Mouse (Mus musculus): ENCODE measurements around the gene Klhl26. TPM values are rescaled to one million over a fixed set of nuclear protein-coding genes. Genes with fewer than 3 reads are reported as not detected.
"Not testable (repeated sequence)": the region's sequence is repeated elsewhere in the genome, so short reads cannot be mapped to it uniquely, and the experiment has no call there.

Klhl26 gene
- 20.4 and 22.5 TPM in 2 replicates for polyA plus RNA-seq (2016; fragmentation: Nextera tagmentation; extraction: Ambion mirVana)

- ATAC-seq (ENCODE audit: low FRiP score, low read depth): peak; percentile 86
- Histone ChIP-seq H3K4me1 (peaks cover 10% of the 10 kb centered on the region), H3K27me3 (replicated peaks) (no peaks in the 10 kb centered on the region; the same call in 1 of the 2 replicates), H3K36me3 (no peaks in the 10 kb centered on the region), H3K4me3 (peak within 1 kb of the TSS; percentile 68), H3K27ac (no peak within 1 kb of the TSS), H3K9me3 (no peaks in the 10 kb centered on the region), H3K9ac (peak within 1 kb of the TSS; percentile 84), H3K4me2 (replicated peaks) (peak within 1 kb of the TSS; percentile 88)
- under 1% methylated on average over 53 of the region's 53 CpGs for WGBS
These were observed at the start of gene Klhl26 for GRCm38 (mm10) chr8:70476333-70477268. Klhl26 (minus strand) TSS chr8:70476968.

- Histone ChIP-seq H3K36me3 (peaks cover 16% of the 10 kb centered on the region), H3K9ac (peak overlapping the region; percentile 76), H3K4me3 (peak overlapping the region; percentile 81), H3K4me2 (replicated peaks) (peak overlapping the region; percentile 82), H3K27ac (peak overlapping the region; percentile 60), H3K27me3 (replicated peaks) (no peaks in the 10 kb centered on the region), H3K4me1 (peaks cover 17% of the 10 kb centered on the region), H3K9me3 (no peaks in the 10 kb centered on the region)
- peak; percentile 74 for ATAC-seq (ENCODE audit: low FRiP score, low read depth)
- under 1% methylated on average over 51 of the region's 51 CpGs for WGBS
These were observed 46.0 kb upstream of the Klhl26 start for GRCm38 (mm10) chr8:70522592-70523403.

- no peak for ATAC-seq (ENCODE audit: low FRiP score, low read depth)
- no peak overlapping the region for H3K27ac ChIP-seq
- H3K36me3 ChIP-seq: peaks cover 32% of the 10 kb centered on the region
These were observed 42.8 kb upstream of the Klhl26 start for GRCm38 (mm10) chr8:70519606-70520005.

GRCm38 (mm10) chr8:70519043-70519442, 42.3 kb upstream of the Klhl26 start:
- Histone ChIP-seq H3K36me3 (peaks cover 36% of the 10 kb centered on the region), H3K9me3 (no peaks in the 10 kb centered on the region), H3K4me1 (peaks cover 9% of the 10 kb centered on the region; the same call in 1 of the 2 replicates), H3K4me2 (replicated peaks) (no peak overlapping the region), H3K27ac (no peak overlapping the region), H3K4me3 (no peak overlapping the region), H3K27me3 (replicated peaks) (no peaks in the 10 kb centered on the region), H3K9ac (no peak overlapping the region)
- 95% methylated on average over 6 of the region's 6 CpGs for WGBS
- ATAC-seq (ENCODE audit: low FRiP score, low read depth): no peak

More at GRCm38 (mm10) chr8:70519606-70520005, 42.8 kb upstream of the Klhl26 start:
- H3K4me3 ChIP-seq: no peak overlapping the region
- no peaks in the 10 kb centered on the region for H3K27me3 ChIP-seq (replicated peaks)
- no peaks in the 10 kb centered on the region for H3K9me3 ChIP-seq
- H3K4me1 ChIP-seq: peaks cover 9% of the 10 kb centered on the region; the same call in 1 of the 2 replicates
- WGBS: 74% methylated on average over 2 of the region's 2 CpGs
- no peak overlapping the region for H3K9ac ChIP-seq
- no peak overlapping the region for H3K4me2 ChIP-seq (replicated peaks)

- ATAC-seq (ENCODE audit: low FRiP score, low read depth): no peak
- Histone ChIP-seq H3K9me3 (no peaks in the 10 kb centered on the region), H3K36me3 (peaks cover 44% of the 10 kb centered on the region), H3K27me3 (replicated peaks) (no peaks in the 10 kb centered on the region), H3K4me2 (replicated peaks) (no peak overlapping the region), H3K4me1 (peaks cover 9% of the 10 kb centered on the region; the same call in 1 of the 2 replicates), H3K4me3 (no peak overlapping the region), H3K27ac (no peak overlapping the region), H3K9ac (no peak overlapping the region)
- WGBS: 83% methylated on average over 10 of the region's 10 CpGs
These were observed 41.3 kb upstream of the Klhl26 start for GRCm38 (mm10) chr8:70517940-70518643.

- Histone ChIP-seq H3K4me3 (no peak overlapping the region), H3K36me3 (peaks cover 44% of the 10 kb centered on the region), H3K4me2 (replicated peaks) (no peak overlapping the region), H3K9me3 (no peaks in the 10 kb centered on the region), H3K27ac (no peak overlapping the region), H3K4me1 (peaks cover 17% of the 10 kb centered on the region), H3K27me3 (replicated peaks) (no peaks in the 10 kb centered on the region), H3K9ac (no peak overlapping the region)
- 92% methylated on average over 2 of the region's 2 CpGs for whole genome bisulfite sequencing
- ATAC-seq (ENCODE audit: low FRiP score, low read depth): no peak
These were observed 36.7 kb upstream of the Klhl26 start for GRCm38 (mm10) chr8:70513441-70513840.

GRCm38 (mm10) chr8:70512253-70512903, 35.6 kb upstream of the Klhl26 start:
- no peaks in the 10 kb centered on the region for H3K27me3 ChIP-seq (replicated peaks)
- H3K9me3 ChIP-seq: no peaks in the 10 kb centered on the region
- 97% methylated on average over 11 of the region's 11 CpGs for WGBS
- peaks cover 45% of the 10 kb centered on the region for H3K36me3 ChIP-seq
- no peak overlapping the region for H3K9ac ChIP-seq
- H3K4me1 ChIP-seq: peaks cover 18% of the 10 kb centered on the region
- H3K4me2 ChIP-seq (replicated peaks): no peak overlapping the region
- no peak overlapping the region for H3K4me3 ChIP-seq
- no peak overlapping the region for H3K27ac ChIP-seq
- ATAC-seq (ENCODE audit: low FRiP score, low read depth): no peak

GRCm38 (mm10) chr8:70511770-70512169, 35.0 kb upstream of the Klhl26 start:
- no peak for ATAC-seq (ENCODE audit: low FRiP score, low read depth)
- peaks cover 49% of the 10 kb centered on the region for H3K36me3 ChIP-seq
- WGBS: 99% methylated on average over 2 of the region's 2 CpGs
- no peaks in the 10 kb centered on the region for H3K27me3 ChIP-seq (replicated peaks)
- peaks cover 21% of the 10 kb centered on the region for H3K4me1 ChIP-seq
- peak overlapping the region; percentile 90; the same call in 1 of the 2 replicates for H3K4me2 ChIP-seq (replicated peaks)
- H3K9ac ChIP-seq: no peak overlapping the region
- no peak overlapping the region for H3K27ac ChIP-seq
- H3K4me3 ChIP-seq: no peak overlapping the region
- no peaks in the 10 kb centered on the region for H3K9me3 ChIP-seq

GRCm38 (mm10) chr8:70511174-70511573, 34.4 kb upstream of the Klhl26 start:
- not testable (repeated sequence) for H3K9me3 ChIP-seq; H3K27ac ChIP-seq; ATAC-seq (ENCODE audit: low FRiP score, low read depth); H3K27me3 ChIP-seq (replicated peaks)
- 84% methylated on average over 6 of the region's 6 CpGs for WGBS
- peaks cover 23% of the 10 kb centered on the region for H3K4me1 ChIP-seq
- peak overlapping the region; percentile 98 for H3K4me3 ChIP-seq
- peaks cover 44% of the 10 kb centered on the region for H3K36me3 ChIP-seq
- 0 out of 2 replicates have a peak overlapping the region, but pooled peaks have one; percentile 97 for H3K9ac ChIP-seq
- H3K4me2 ChIP-seq (replicated peaks): peak overlapping the region; percentile 90

- no peaks in the 10 kb centered on the region for H3K27me3 ChIP-seq (replicated peaks)
- no peaks in the 10 kb centered on the region for H3K9me3 ChIP-seq
- H3K27ac ChIP-seq: peak within 1 kb of the TSS; percentile 85
- H3K4me3 ChIP-seq: peak within 1 kb of the TSS; percentile 98
- 1% methylated on average over 73 of the region's 74 CpGs for WGBS
- peak within 1 kb of the TSS; percentile 97 for H3K9ac ChIP-seq
- ATAC-seq (ENCODE audit: low FRiP score, low read depth): peak; percentile 77
- H3K4me1 ChIP-seq: peaks cover 31% of the 10 kb centered on the region
- H3K4me2 ChIP-seq (replicated peaks): peak within 1 kb of the TSS; percentile 90
- H3K36me3 ChIP-seq: peaks cover 38% of the 10 kb centered on the region
These were observed 33.6 kb upstream of the Klhl26 start, which contains the start of gene Uba52 for GRCm38 (mm10) chr8:70510228-70510915. Uba52 (minus strand) TSS chr8:70510801.

Data from neural tube, embryonic 12.5 days (tissue).